Mouse (Mus musculus) embryonic facial prominence, embryonic 11.5 days (tissue): ENCODE data around the gene Dact2. TPM values are rescaled to one million over a fixed set of nuclear protein-coding genes. Genes with fewer than 3 reads are reported as not detected.

ENCODE experiments used
- ATAC-seq: fragments of 200-750 bp; cut with Nextera tagmentation; replicated peaks from 2 replicates; pipeline ENCODE4 v1.8.0; 2017; ENCODE audit warnings: low read depth; ENCODE audit not compliant: insufficient number of reproducible peaks, low FRiP score, low TSS enrichment
- DNase-seq: peaks from one replicate; pipeline ENCODE4 v3.0.0-alpha.2; 2015; ENCODE audit warnings: low spot score
- H3K27ac ChIP-seq: fragments of 300-500 bp; sonication (generic); replicated peaks from 2 replicates; pipeline ENCODE4 v1.5.1; 2014; ENCODE audit warnings: mild to moderate bottlenecking, low read depth, low read length, control low read depth
- H3K27me3 ChIP-seq: fragments of 300-500 bp; sonication (generic); 2 replicates; pipeline ENCODE4 v1.6.1; 2014; ENCODE audit warnings: mild to moderate bottlenecking, low read length, moderate library complexity, mixed read lengths; ENCODE audit not compliant: control insufficient read depth, insufficient read depth
- H3K36me3 ChIP-seq: fragments of 300-500 bp; sonication (generic); replicated peaks from 2 replicates; pipeline ENCODE4 v1.6.1; 2014; ENCODE audit warnings: low read depth, mild to moderate bottlenecking, low read length, moderate library complexity, mixed read lengths; ENCODE audit not compliant: control insufficient read depth, insufficient read depth
- H3K4me1 ChIP-seq: fragments of 300-500 bp; sonication (generic); 2 replicates; pipeline ENCODE4 v1.6.1; 2014; ENCODE audit warnings: low read length, mixed read lengths; ENCODE audit not compliant: control insufficient read depth, insufficient read depth
- H3K4me2 ChIP-seq: fragments of 300-500 bp; sonication (generic); 2 replicates; pipeline ENCODE4 v1.6.1; 2014; ENCODE audit warnings: low read depth, mild to moderate bottlenecking, control low read depth, low read length, moderate library complexity
- H3K4me3 ChIP-seq: fragments of 300-500 bp; sonication (generic); 2 replicates; pipeline ENCODE4 v1.5.1; 2014; ENCODE audit warnings: low read depth, low read length, control low read depth
- H3K9ac ChIP-seq: fragments of 300-500 bp; sonication (generic); replicated peaks from 2 replicates; pipeline ENCODE4 v1.6.1; 2014; ENCODE audit warnings: mild to moderate bottlenecking, control low read depth, low read length
- H3K9me3 ChIP-seq: fragments of 300-500 bp; sonication (generic); replicated peaks from 2 replicates; pipeline ENCODE4 v1.6.1; 2016; ENCODE audit warnings: mild to moderate bottlenecking, low read length, inconsistent platforms, mixed read lengths; ENCODE audit not compliant: control insufficient read depth
- WGBS: fragments of 180-500 bp; shearing (Covaris S2); extraction: QIAGEN DNeasy Blood & Tissue Kit; methylation state at CpG from one replicate; pipeline ENCODE4 v1.1.7; 2014; 5-methylcytosine and 5-hydroxymethylcytosine counted together
- polyA plus RNA-seq: library from polyadenylated mRNA; unstranded; fragments of >200 nt; fragmentation: Nextera tagmentation; extraction: Ambion mirVana; gene quantifications from 2 replicates; pipeline ENCODE4 v1.2.1, GENCODE M21; 2014

Gene Dact2
- polyA plus RNA-seq, 1 experiment from 2014 or later: 1.1 TPM

DNA sequence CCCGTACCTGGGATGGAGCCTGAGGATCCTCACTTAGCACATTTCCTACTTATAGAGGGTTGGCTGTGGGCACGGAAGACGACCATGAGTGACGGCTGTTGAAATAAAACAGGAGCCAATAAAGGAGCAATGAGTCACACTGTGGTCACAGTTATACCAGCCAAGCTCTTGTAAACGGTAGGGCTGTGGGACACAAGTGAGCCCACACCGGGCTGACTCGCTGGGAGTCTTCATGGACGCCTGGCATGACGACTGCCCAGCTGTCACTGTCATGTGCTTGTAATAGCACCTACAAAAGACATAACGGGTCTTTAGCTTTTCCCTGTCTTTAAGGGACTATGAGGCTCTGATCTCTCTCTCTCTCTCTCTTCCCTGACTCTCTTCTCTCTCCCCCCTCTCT is 35.9 kb upstream of the Dact2 start:
- DNase-seq (no peak), ATAC-seq (no peak)
- Histone ChIP-seq H3K27me3 (no peaks in the 10 kb centered on the region), H3K4me3 (no peak overlapping the region), H3K36me3 (no peaks in the 10 kb centered on the region), H3K9me3 (no peaks in the 10 kb centered on the region), H3K4me2 (no peak overlapping the region), H3K4me1 (no peaks in the 10 kb centered on the region), H3K9ac (no peak overlapping the region), H3K27ac (no peak overlapping the region)
- WGBS: 86% methylated on average over 10 of the region's 10 CpGs

DNA sequence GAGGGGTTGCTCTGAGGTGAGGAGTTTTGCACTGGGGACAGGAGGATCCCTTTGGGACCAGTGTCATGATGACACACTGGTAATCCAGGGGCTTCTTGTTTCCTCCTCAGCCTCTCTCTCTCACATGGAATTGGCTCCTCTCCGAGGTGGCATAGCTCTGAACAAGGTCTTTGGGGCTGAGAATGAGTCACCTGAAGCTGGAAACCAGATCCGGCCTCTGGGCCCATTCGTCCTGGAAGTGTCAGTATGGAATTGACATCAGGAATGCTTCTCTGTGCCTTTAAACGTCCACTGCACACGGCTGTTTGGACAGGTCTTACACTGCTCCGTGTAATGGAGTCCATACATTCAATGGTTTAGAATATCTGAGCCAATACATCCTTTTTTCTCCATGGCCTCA is 33.0 kb upstream of the Dact2 start:
- H3K27me3 ChIP-seq: no peaks in the 10 kb centered on the region
- ATAC-seq (no peak), DNase-seq (no peak)
- no peaks in the 10 kb centered on the region for H3K36me3 ChIP-seq
- no peak overlapping the region for H3K27ac ChIP-seq
- no peak overlapping the region for H3K9ac ChIP-seq
- H3K4me1 ChIP-seq: no peaks in the 10 kb centered on the region
- no peaks in the 10 kb centered on the region for H3K9me3 ChIP-seq
- WGBS: 51% methylated on average over 6 of the region's 6 CpGs
- H3K4me3 ChIP-seq: no peak overlapping the region
- no peak overlapping the region for H3K4me2 ChIP-seq

- H3K27ac ChIP-seq: no peak overlapping the region
- H3K27me3 ChIP-seq: no peaks in the 10 kb centered on the region
- ATAC-seq: no peak
- no peak overlapping the region for H3K4me2 ChIP-seq
- H3K9me3 ChIP-seq: no peaks in the 10 kb centered on the region
- 59% methylated on average over 12 of the region's 12 CpGs for WGBS
- DNase-seq: no peak
- no peak overlapping the region for H3K4me3 ChIP-seq
- H3K9ac ChIP-seq: no peak overlapping the region
- no peaks in the 10 kb centered on the region for H3K36me3 ChIP-seq
- H3K4me1 ChIP-seq: no peaks in the 10 kb centered on the region; the same call in 1 of the 2 replicates
Observed at GRCm38 (mm10) chr17:14234774-14235389, 30.8 kb upstream of the Dact2 start.

DNA sequence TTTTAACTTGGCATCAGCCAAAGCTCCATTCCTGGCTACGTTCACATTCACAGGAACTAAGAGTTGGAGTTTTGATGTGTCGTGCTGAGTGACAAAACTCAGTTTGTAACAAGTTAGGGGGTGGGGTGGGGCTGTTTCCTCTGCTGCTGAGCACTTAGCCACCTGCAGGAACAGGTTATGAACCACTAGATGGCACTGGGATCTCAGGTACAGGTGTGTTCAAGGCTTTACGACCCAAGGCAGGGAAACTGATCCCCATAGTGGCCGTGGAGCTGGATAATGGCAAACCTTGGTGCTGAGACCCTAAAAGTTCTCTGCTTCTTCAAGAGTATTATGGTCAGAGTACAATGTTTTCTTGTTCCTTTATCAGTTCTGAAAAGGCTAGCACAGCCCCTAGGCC is 29.6 kb upstream of the Dact2 start:
- H3K36me3 ChIP-seq: no peaks in the 10 kb centered on the region
- H3K4me3 ChIP-seq: no peak overlapping the region
- no peaks in the 10 kb centered on the region for H3K9me3 ChIP-seq
- no peaks in the 10 kb centered on the region for H3K27me3 ChIP-seq
- no peak overlapping the region for H3K4me2 ChIP-seq
- no peak overlapping the region for H3K9ac ChIP-seq
- 47% methylated on average over 4 of the region's 4 CpGs for WGBS
- DNase-seq (no peak), ATAC-seq (no peak)
- H3K4me1 ChIP-seq: no peaks in the 10 kb centered on the region; the same call in 1 of the 2 replicates
- H3K27ac ChIP-seq: no peak overlapping the region

- H3K4me3 ChIP-seq: no peak overlapping the region
- DNase-seq: peak; percentile 91
- no peak overlapping the region for H3K4me2 ChIP-seq
- H3K9ac ChIP-seq: no peak overlapping the region
- H3K27me3 ChIP-seq: no peaks in the 10 kb centered on the region
- H3K36me3 ChIP-seq: no peaks in the 10 kb centered on the region
- H3K4me1 ChIP-seq: no peaks in the 10 kb centered on the region; the same call in 1 of the 2 replicates
- H3K9me3 ChIP-seq: no peaks in the 10 kb centered on the region
- peak; percentile 31; the same call in 1 of the 2 replicates for ATAC-seq
- H3K27ac ChIP-seq: no peak overlapping the region
- WGBS: 52% methylated on average over 3 of the region's 3 CpGs
Observed at GRCm38 (mm10) chr17:14232629-14233028, 28.5 kb upstream of the Dact2 start.

GRCm38 (mm10) chr17:14230698-14231430 is 26.8 kb upstream of the Dact2 start:
- 15% methylated on average over 13 of the region's 13 CpGs for WGBS
- peak overlapping the region; percentile 7; the same call in 1 of the 2 replicates for H3K4me2 ChIP-seq
- H3K4me1 ChIP-seq: no peaks in the 10 kb centered on the region; the same call in 1 of the 2 replicates
- H3K4me3 ChIP-seq: no peak overlapping the region
- H3K27me3 ChIP-seq: no peaks in the 10 kb centered on the region
- no peaks in the 10 kb centered on the region for H3K36me3 ChIP-seq
- H3K9me3 ChIP-seq: no peaks in the 10 kb centered on the region
- peak; percentile 29 for DNase-seq
- no peak overlapping the region for H3K27ac ChIP-seq
- no peak overlapping the region for H3K9ac ChIP-seq
- no peak; the same call in 1 of the 2 replicates for ATAC-seq

GRCm38 (mm10) chr17:14228381-14228780 is 24.3 kb upstream of the Dact2 start:
- 76% methylated on average over 4 of the region's 4 CpGs for WGBS
- no peaks in the 10 kb centered on the region for H3K36me3 ChIP-seq
- DNase-seq (no peak), ATAC-seq (no peak)
- no peaks in the 10 kb centered on the region; the same call in 1 of the 2 replicates for H3K4me1 ChIP-seq
- H3K4me2 ChIP-seq: no peak overlapping the region
- no peaks in the 10 kb centered on the region for H3K9me3 ChIP-seq
- no peak overlapping the region for H3K9ac ChIP-seq
- no peak overlapping the region for H3K4me3 ChIP-seq
- H3K27ac ChIP-seq: no peak overlapping the region
- no peaks in the 10 kb centered on the region for H3K27me3 ChIP-seq

DNA sequence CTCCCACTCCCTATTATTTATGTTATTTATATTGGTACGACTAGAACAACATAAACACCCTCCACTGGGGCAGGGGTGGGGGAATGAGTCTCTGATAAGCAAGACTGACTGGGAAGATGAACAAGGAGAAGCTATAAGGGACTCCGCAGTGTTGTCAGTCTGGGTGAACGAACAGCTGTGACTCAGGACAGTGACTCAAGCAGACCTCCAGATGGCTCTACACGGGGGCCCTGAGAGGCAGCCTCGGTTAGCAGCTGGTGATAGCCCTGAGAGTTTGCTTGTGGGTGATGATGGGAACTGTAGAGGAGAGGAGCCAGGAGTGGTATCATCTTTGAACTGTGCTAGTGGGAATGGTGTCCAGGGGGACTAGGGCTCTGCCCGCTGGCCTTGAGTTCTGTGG is 23.5 kb upstream of the Dact2 start:
- H3K9me3 ChIP-seq: no peaks in the 10 kb centered on the region
- H3K4me2 ChIP-seq: no peak overlapping the region
- H3K4me3 ChIP-seq: no peak overlapping the region
- H3K27me3 ChIP-seq: no peaks in the 10 kb centered on the region
- ATAC-seq (no peak), DNase-seq (no peak)
- 43% methylated on average over 6 of the region's 6 CpGs for WGBS
- no peak overlapping the region for H3K27ac ChIP-seq
- H3K4me1 ChIP-seq: no peaks in the 10 kb centered on the region; the same call in 1 of the 2 replicates
- no peak overlapping the region for H3K9ac ChIP-seq
- H3K36me3 ChIP-seq: no peaks in the 10 kb centered on the region
